Mouse (Mus musculus): ENCODE data around the gene Mss51. TPM values are rescaled to one million over a fixed set of nuclear protein-coding genes. Genes with fewer than 3 reads are reported as not detected.

Gene Mss51
- polyA plus RNA-seq, 1 experiment from 2014 or later: 4.0 TPM

DNA sequence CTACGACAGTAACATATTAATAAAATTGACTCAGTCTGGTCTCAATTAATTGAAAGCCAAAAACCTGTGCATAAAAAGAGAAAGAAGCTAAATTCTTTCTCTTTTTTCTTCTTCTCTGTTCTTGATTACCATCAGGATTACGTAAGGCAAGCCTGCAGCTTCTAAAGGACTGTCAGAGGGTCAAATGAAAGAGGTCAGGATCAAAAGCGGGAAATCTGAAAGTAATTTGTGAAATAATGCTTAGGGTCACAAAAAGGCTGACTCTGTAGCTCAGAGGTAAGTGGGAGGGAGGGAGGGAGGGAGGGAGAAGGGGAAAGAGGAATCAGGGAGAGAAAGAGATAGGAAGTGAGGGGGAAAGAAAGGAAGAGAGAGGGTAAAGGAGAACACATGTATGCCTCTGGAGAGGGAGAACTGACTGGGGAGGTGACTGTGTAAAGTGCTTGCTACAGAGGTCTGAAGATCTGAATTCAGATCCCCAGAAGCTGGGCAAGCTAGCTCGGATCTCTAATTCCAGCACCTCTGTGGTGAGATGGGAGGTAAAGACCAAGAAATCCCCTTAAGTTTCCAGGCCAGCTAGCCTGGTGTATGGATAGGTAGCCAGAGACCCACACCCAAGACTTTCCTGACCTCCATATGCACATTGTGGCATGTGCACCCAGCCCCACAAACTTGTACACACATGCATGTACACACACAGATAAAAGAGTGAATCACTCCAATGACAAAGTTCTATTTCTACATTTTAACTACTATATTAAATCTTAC is 19.3 kb downstream of the Mss51 start:
- Histone ChIP-seq H3K36me3 (ENCODE audit: control insufficient read depth, insufficient read depth, low read length) (no peaks in the 10 kb centered on the region), H3K9me3 (ENCODE audit: control insufficient read depth, low read length) (no peaks in the 10 kb centered on the region), H3K9ac (ENCODE audit: low read depth, low read length) (no peak overlapping the region), H3K4me3 (ENCODE audit: low read depth, low read length) (no peak overlapping the region), H3K4me1 (ENCODE audit: control insufficient read depth, insufficient read depth, low read length) (peaks cover 10% of the 10 kb centered on the region), H3K27ac (replicated peaks; ENCODE audit: low read depth, low read length) (no peak overlapping the region), H3K27me3 (replicated peaks; ENCODE audit: control insufficient read depth, insufficient read depth, low read length) (no peaks in the 10 kb centered on the region), H3K4me2 (ENCODE audit: low read depth, low read length) (peak overlapping the region; percentile 25)
- ATAC-seq (ENCODE audit: low read depth): no peak
- peak; percentile 21 for DNase-seq (ENCODE audit: low spot score)
- WGBS: 28% methylated on average over 4 of the region's 4 CpGs

DNA sequence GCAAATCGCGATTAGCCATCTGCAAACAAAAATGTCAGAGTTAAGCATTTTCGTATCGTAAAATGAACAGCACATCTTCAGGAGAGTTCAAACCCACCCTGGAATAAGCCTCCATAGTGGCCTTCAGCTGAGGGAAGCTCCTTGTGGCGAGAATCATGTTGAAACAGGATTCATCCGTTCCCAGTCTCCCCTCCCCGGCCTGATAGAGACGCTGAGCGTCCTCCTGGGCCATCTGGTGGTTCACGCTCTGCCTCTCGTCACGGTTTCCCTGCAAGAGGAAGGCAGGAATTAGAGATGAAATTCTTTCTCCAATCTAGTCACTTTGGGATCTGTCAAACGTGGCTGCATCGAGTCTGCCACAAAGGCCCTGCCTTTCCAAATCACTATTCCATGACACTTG is 36.5 kb downstream of the Mss51 start:
- WGBS: 63% methylated on average over 14 of the region's 14 CpGs
- ATAC-seq (ENCODE audit: low read depth) (no peak), DNase-seq (ENCODE audit: low spot score) (no peak)
- no peak overlapping the region for H3K4me3 ChIP-seq (ENCODE audit: low read depth, low read length)
- no peaks in the 10 kb centered on the region for H3K27me3 ChIP-seq (replicated peaks; ENCODE audit: control insufficient read depth, insufficient read depth, low read length)
- H3K9me3 ChIP-seq (ENCODE audit: control insufficient read depth, low read length): no peaks in the 10 kb centered on the region
- no peak overlapping the region for H3K27ac ChIP-seq (replicated peaks; ENCODE audit: low read depth, low read length)
- H3K9ac ChIP-seq (ENCODE audit: low read depth, low read length): no peak overlapping the region
- H3K36me3 ChIP-seq (ENCODE audit: control insufficient read depth, insufficient read depth, low read length): peaks cover 80% of the 10 kb centered on the region
- H3K4me1 ChIP-seq (ENCODE audit: control insufficient read depth, insufficient read depth, low read length): no peaks in the 10 kb centered on the region
- H3K4me2 ChIP-seq (ENCODE audit: low read depth, low read length): no peak overlapping the region

DNA sequence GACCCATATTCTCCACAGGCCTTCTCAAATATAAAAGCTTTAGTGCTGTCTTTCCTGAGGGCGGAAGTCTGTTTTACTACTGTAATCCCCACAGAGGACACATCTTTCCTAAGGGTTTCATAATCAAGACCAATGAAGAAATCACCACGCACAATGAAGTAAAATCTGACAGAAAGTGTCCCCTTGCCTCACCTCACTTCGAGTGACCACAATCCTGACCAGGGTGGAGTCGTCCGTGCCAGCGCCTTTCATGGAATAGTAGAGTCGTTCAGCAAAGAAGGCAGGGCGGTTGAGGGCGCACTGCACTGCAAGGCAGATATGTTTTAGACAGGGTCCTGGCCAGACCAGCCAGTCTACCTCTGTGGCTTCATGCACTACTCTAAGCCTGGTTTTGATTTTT is 38.3 kb downstream of the Mss51 start:
- WGBS: 93% methylated on average over 9 of the region's 9 CpGs
- Histone ChIP-seq H3K4me1 (ENCODE audit: control insufficient read depth, insufficient read depth, low read length) (no peaks in the 10 kb centered on the region), H3K9me3 (ENCODE audit: control insufficient read depth, low read length) (no peaks in the 10 kb centered on the region), H3K4me3 (ENCODE audit: low read depth, low read length) (no peak overlapping the region), H3K9ac (ENCODE audit: low read depth, low read length) (no peak overlapping the region), H3K27me3 (replicated peaks; ENCODE audit: control insufficient read depth, insufficient read depth, low read length) (no peaks in the 10 kb centered on the region), H3K27ac (replicated peaks; ENCODE audit: low read depth, low read length) (no peak overlapping the region), H3K36me3 (ENCODE audit: control insufficient read depth, insufficient read depth, low read length) (peaks cover 64% of the 10 kb centered on the region), H3K4me2 (ENCODE audit: low read depth, low read length) (no peak overlapping the region)
- DNase-seq (ENCODE audit: low spot score) (no peak), ATAC-seq (ENCODE audit: low read depth) (no peak)

GRCm38 (mm10) chr14:20452929-20453328 is 43.8 kb downstream of the Mss51 start:
- H3K4me1 ChIP-seq (ENCODE audit: control insufficient read depth, insufficient read depth, low read length): no peaks in the 10 kb centered on the region
- DNase-seq (ENCODE audit: low spot score): no peak
- H3K27ac ChIP-seq (replicated peaks; ENCODE audit: low read depth, low read length): no peak overlapping the region
- H3K4me2 ChIP-seq (ENCODE audit: low read depth, low read length): no peak overlapping the region
- H3K9ac ChIP-seq (ENCODE audit: low read depth, low read length): no peak overlapping the region
- no peak for ATAC-seq (ENCODE audit: low read depth)
- peaks cover 16% of the 10 kb centered on the region for H3K36me3 ChIP-seq (ENCODE audit: control insufficient read depth, insufficient read depth, low read length)
- no peak overlapping the region for H3K4me3 ChIP-seq (ENCODE audit: low read depth, low read length)
- WGBS: 82% methylated on average over 5 of the region's 5 CpGs
- no peaks in the 10 kb centered on the region for H3K9me3 ChIP-seq (ENCODE audit: control insufficient read depth, low read length)
- no peaks in the 10 kb centered on the region for H3K27me3 ChIP-seq (replicated peaks; ENCODE audit: control insufficient read depth, insufficient read depth, low read length)

GRCm38 (mm10) chr14:20451765-20452331 is 44.9 kb downstream of the Mss51 start, which contains the start of gene Cfap70:
Gene Cfap70, minus strand, starts transcription at chr14:20452226.
- Histone ChIP-seq H3K27ac (replicated peaks; ENCODE audit: low read depth, low read length) (peak within 1 kb of the TSS; percentile 11; the same call in 1 of the 2 replicates), H3K36me3 (ENCODE audit: control insufficient read depth, insufficient read depth, low read length) (peaks cover 12% of the 10 kb centered on the region), H3K9ac (ENCODE audit: low read depth, low read length) (peak within 1 kb of the TSS; percentile 53), H3K9me3 (ENCODE audit: control insufficient read depth, low read length) (no peaks in the 10 kb centered on the region), H3K4me2 (ENCODE audit: low read depth, low read length) (peak within 1 kb of the TSS; percentile 71), H3K4me1 (ENCODE audit: control insufficient read depth, insufficient read depth, low read length) (no peaks in the 10 kb centered on the region), H3K4me3 (ENCODE audit: low read depth, low read length) (peak within 1 kb of the TSS; percentile 39), H3K27me3 (replicated peaks; ENCODE audit: control insufficient read depth, insufficient read depth, low read length) (no peaks in the 10 kb centered on the region)
- peak; percentile 90 for DNase-seq (ENCODE audit: low spot score)
- peak; percentile 81 for ATAC-seq (ENCODE audit: low read depth)
- 2% methylated on average over 15 of the region's 15 CpGs for WGBS

- peaks cover 7% of the 10 kb centered on the region for H3K36me3 ChIP-seq (ENCODE audit: control insufficient read depth, insufficient read depth, low read length)
- peak overlapping the region; percentile 71 for H3K4me2 ChIP-seq (ENCODE audit: low read depth, low read length)
- no peaks in the 10 kb centered on the region for H3K4me1 ChIP-seq (ENCODE audit: control insufficient read depth, insufficient read depth, low read length)
- peak overlapping the region; percentile 39 for H3K4me3 ChIP-seq (ENCODE audit: low read depth, low read length)
- 11% methylated on average over 2 of the region's 2 CpGs for WGBS
- no peaks in the 10 kb centered on the region for H3K9me3 ChIP-seq (ENCODE audit: control insufficient read depth, low read length)
- peak overlapping the region; percentile 11; the same call in 1 of the 2 replicates for H3K27ac ChIP-seq (replicated peaks; ENCODE audit: low read depth, low read length)
- ATAC-seq (ENCODE audit: low read depth) (peak; percentile 42; the same call in 1 of the 2 replicates), DNase-seq (ENCODE audit: low spot score) (no peak)
- H3K9ac ChIP-seq (ENCODE audit: low read depth, low read length): peak overlapping the region; percentile 53
- H3K27me3 ChIP-seq (replicated peaks; ENCODE audit: control insufficient read depth, insufficient read depth, low read length): no peaks in the 10 kb centered on the region
Measured at GRCm38 (mm10) chr14:20451302-20451701, 45.4 kb downstream of the Mss51 start.

DNA sequence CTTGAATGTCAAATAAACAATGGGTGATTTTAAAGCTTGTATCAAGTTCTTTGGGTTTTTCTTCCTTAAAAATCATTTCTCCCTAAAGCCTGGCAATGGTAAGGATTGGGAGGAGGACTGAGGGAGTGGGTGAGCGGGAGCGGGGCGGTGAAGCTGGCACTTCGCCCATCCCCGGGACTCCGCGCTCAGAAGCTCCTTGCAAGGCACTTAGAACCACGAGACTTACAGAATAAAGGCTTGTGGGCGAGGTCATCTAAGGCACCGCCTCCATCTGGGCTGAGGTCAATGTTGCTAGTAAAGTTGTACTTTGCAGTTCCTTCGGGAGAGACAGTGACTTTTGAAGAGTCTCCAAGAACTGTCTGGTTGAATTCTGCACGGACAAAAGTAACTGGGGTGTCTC is 49.5 kb downstream of the Mss51 start:
- no peak overlapping the region for H3K27ac ChIP-seq (replicated peaks; ENCODE audit: low read depth, low read length)
- DNase-seq (ENCODE audit: low spot score): peak; percentile 43
- WGBS: 52% methylated on average over 12 of the region's 12 CpGs
- H3K4me2 ChIP-seq (ENCODE audit: low read depth, low read length): no peak overlapping the region
- H3K4me3 ChIP-seq (ENCODE audit: low read depth, low read length): no peak overlapping the region
- H3K9me3 ChIP-seq (ENCODE audit: control insufficient read depth, low read length): no peaks in the 10 kb centered on the region
- no peak overlapping the region for H3K9ac ChIP-seq (ENCODE audit: low read depth, low read length)
- H3K27me3 ChIP-seq (replicated peaks; ENCODE audit: control insufficient read depth, insufficient read depth, low read length): no peaks in the 10 kb centered on the region
- H3K4me1 ChIP-seq (ENCODE audit: control insufficient read depth, insufficient read depth, low read length): no peaks in the 10 kb centered on the region
- no peaks in the 10 kb centered on the region for H3K36me3 ChIP-seq (ENCODE audit: control insufficient read depth, insufficient read depth, low read length)
- ATAC-seq (ENCODE audit: low read depth): no peak

- Histone ChIP-seq H3K9ac (ENCODE audit: low read depth, low read length) (no peak overlapping the region), H3K4me2 (ENCODE audit: low read depth, low read length) (no peak overlapping the region; the same call in 1 of the 2 replicates), H3K36me3 (ENCODE audit: control insufficient read depth, insufficient read depth, low read length) (no peaks in the 10 kb centered on the region), H3K27ac (replicated peaks; ENCODE audit: low read depth, low read length) (no peak overlapping the region), H3K9me3 (ENCODE audit: control insufficient read depth, low read length) (no peaks in the 10 kb centered on the region), H3K4me3 (ENCODE audit: low read depth, low read length) (no peak overlapping the region), H3K4me1 (ENCODE audit: control insufficient read depth, insufficient read depth, low read length) (no peaks in the 10 kb centered on the region), H3K27me3 (replicated peaks; ENCODE audit: control insufficient read depth, insufficient read depth, low read length) (no peaks in the 10 kb centered on the region)
- no peak for ATAC-seq (ENCODE audit: low read depth)
- 49% methylated on average over 17 of the region's 17 CpGs for WGBS
- no peak for DNase-seq (ENCODE audit: low spot score)
Measured at GRCm38 (mm10) chr14:20442252-20442651, 54.4 kb downstream of the Mss51 start.

Data from embryonic facial prominence, embryonic 14.5 days (tissue).